Mouse (Mus musculus) liver, embryonic 14.5 days (tissue): ENCODE results near the gene Pcyt2. TPM values are rescaled to one million over a fixed set of nuclear protein-coding genes. Genes with fewer than 3 reads are reported as not detected.
A peak's percentile ranks its signal among the peaks of the same experiment; 100 is the strongest.

Experiments used
- ATAC-seq: fragments of 200-750 bp; cut with Nextera tagmentation; 2 replicates; pipeline ENCODE4 v1.8.0; 2017; ENCODE audit warnings: moderate number of reproducible peaks, mild to moderate bottlenecking, moderate library complexity; ENCODE audit not compliant: insufficient read depth
- DNase-seq, 3 experiments: peaks; one replicate each; pipeline ENCODE4 v3.0.0-alpha.2; 2012 to 2013; ENCODE audit warnings: low read depth in 3 of 3, low spot score in 3 of 3
- H3K27ac ChIP-seq: fragments of 300-500 bp; sonication (generic); 2 replicates; pipeline ENCODE4 v1.5.1; 2014; ENCODE audit warnings: moderate library complexity, mild to moderate bottlenecking, control low read depth, inconsistent platforms
- H3K27me3 ChIP-seq: fragments of 300-500 bp; sonication (generic); 2 replicates; pipeline ENCODE4 v1.6.1; 2014; ENCODE audit warnings: mild to moderate bottlenecking, low read length, moderate library complexity; ENCODE audit not compliant: control insufficient read depth, insufficient read depth
- H3K36me3 ChIP-seq: fragments of 300-500 bp; sonication (generic); replicated peaks from 2 replicates; pipeline ENCODE4 v1.6.1; 2014; ENCODE audit warnings: low read depth; ENCODE audit not compliant: control insufficient read depth, insufficient read depth
- H3K4me1 ChIP-seq, 2 experiments: fragments of 200-500 bp in 1 of 2; fragments of 300-500 bp in 1 of 2; sonication (generic) in 1 of 2; replicated peaks; 2 replicates each; pipeline ENCODE4 v1.6.1; 2012 to 2014; ENCODE audit warnings: antibody characterized with exemption in 1 of 2, inconsistent platforms in 1 of 2, low read length in 1 of 2; ENCODE audit not compliant: control insufficient read depth in 2 of 2, insufficient read depth in 2 of 2
- H3K4me2 ChIP-seq: fragments of 300-500 bp; sonication (generic); 2 replicates; pipeline ENCODE4 v1.6.1; 2014; ENCODE audit warnings: low read depth, mild to moderate bottlenecking, control low read depth, moderate library complexity
- H3K4me3 ChIP-seq, 2 experiments: fragments of 200-500 bp in 1 of 2; fragments of 300-500 bp in 1 of 2; sonication (generic) in 1 of 2; 2 replicates each; pipeline ENCODE4 v1.5.1; 2012 to 2014; ENCODE audit warnings: low read depth in 2 of 2, low read length in 2 of 2, mild to moderate bottlenecking in 2 of 2, control low read depth in 1 of 2, inconsistent platforms in 1 of 2, moderate library complexity in 1 of 2; ENCODE audit not compliant: insufficient read depth in 1 of 2
- H3K9ac ChIP-seq: fragments of 300-500 bp; sonication (generic); replicated peaks from 2 replicates; pipeline ENCODE4 v1.6.1; 2014; ENCODE audit warnings: mild to moderate bottlenecking, control low read depth, moderate library complexity
- H3K9me3 ChIP-seq: fragments of 300-500 bp; sonication (generic); 2 replicates; pipeline ENCODE4 v1.6.1; 2016; ENCODE audit warnings: low read length, mixed read lengths; ENCODE audit not compliant: control insufficient read depth
- CTCF ChIP-seq: IDR thresholded peaks from 2 replicates; pipeline ENCODE4 v1.5.1; 2016; ENCODE audit warnings: antibody characterized with exemption, low read depth, control low read depth
- EP300 ChIP-seq: IDR thresholded peaks from 2 replicates; pipeline ENCODE4 v1.6.1; 2016; ENCODE audit warnings: antibody characterized with exemption, low read depth
- WGBS: fragments of 180-500 bp; shearing (Covaris S2); extraction: QIAGEN DNeasy Blood & Tissue Kit; methylation state at CpG from one replicate; pipeline ENCODE4 v1.1.7; 2014; ENCODE audit not compliant: insufficient replicate concordance; 5-methylcytosine and 5-hydroxymethylcytosine counted together
- polyA plus RNA-seq, 2 experiments: library from polyadenylated mRNA; depleted of rRNA in 1 of 2; stranded (reverse) in 1 of 2; unstranded in 1 of 2; fragments of >200 nt; fragmentation: Nextera tagmentation in 1 of 2; extraction: Ambion mirVana in 1 of 2; gene quantifications; 2 replicates each; pipeline versions ENCODE4 v1.2.1 to v1.2.3; 2012 to 2014

Pcyt2 gene
- polyA plus RNA-seq, 2 experiments = 86.2 to 127 TPM

DNA sequence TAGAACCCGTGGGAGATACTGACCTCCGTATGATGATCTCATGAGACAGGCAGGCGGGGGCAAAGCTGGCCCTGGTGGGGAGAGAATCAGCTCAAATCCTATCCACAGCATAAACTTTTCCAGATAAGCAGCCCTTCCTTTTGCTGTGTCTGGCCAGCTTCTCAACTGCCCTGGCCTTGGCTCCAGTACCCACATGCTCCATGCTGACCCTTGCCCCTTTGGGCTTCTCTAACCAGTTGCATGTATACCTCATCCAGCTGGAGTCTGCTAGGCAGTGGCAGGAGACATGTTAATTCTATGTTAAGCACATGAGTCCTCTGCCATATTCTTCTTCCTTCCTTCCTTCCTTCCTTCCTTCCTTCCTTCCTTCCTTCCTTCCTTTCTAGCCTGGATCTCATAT lies 37.0 kb upstream of the Pcyt2 start:
- Histone ChIP-seq H3K4me1 (no peaks in the 10 kb centered on the region), H3K9ac (no peak overlapping the region), H3K27me3 (peaks cover 26% of the 10 kb centered on the region), H3K9me3 (no peaks in the 10 kb centered on the region), H3K36me3 (no peaks in the 10 kb centered on the region), H3K4me2 (no peak overlapping the region), H3K27ac (no peak overlapping the region), H3K4me3 (no peak overlapping the region)
- ATAC-seq = no peak
- DNase-seq = no peak
- no peak for TF ChIP-seq CTCF
- TF ChIP-seq EP300 = no peak
- 49% methylated on average over 3 of the region's 3 CpGs for WGBS

DNA sequence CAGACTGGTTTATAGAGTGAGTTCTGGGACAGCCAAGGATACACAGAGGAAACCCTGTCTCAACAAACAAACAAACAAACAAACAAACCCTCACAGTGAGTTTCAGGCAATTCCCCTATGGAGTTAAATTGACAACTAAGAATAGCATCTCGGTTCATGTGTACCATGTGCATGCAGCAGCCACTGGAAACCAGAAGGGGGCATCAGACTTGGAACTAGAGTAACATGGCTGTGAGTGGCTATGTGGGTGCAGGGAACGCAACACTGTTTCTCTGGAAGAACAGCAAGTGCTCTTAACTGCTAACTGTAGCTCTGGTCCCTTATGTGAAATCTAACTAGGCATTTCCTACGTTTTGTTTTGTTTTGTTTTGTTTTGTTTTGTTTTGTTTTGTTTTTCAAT lies 34.1 kb upstream of the Pcyt2 start:
- TF ChIP-seq CTCF (peak; percentile 74), EP300 (no peak)
- no peaks in the 10 kb centered on the region for H3K9me3 ChIP-seq
- H3K27ac ChIP-seq = no peak overlapping the region
- no peak overlapping the region for H3K4me3 ChIP-seq
- no peak overlapping the region for H3K4me2 ChIP-seq
- no peaks in the 10 kb centered on the region; a peak in 1 of 4 replicates for H3K4me1 ChIP-seq
- H3K9ac ChIP-seq = no peak overlapping the region
- 56% methylated on average over 3 of the region's 3 CpGs for WGBS
- ATAC-seq = no peak
- no peak for DNase-seq
- H3K27me3 ChIP-seq = peaks cover 6% of the 10 kb centered on the region; the same call in 1 of the 2 replicates
- no peaks in the 10 kb centered on the region for H3K36me3 ChIP-seq

DNA sequence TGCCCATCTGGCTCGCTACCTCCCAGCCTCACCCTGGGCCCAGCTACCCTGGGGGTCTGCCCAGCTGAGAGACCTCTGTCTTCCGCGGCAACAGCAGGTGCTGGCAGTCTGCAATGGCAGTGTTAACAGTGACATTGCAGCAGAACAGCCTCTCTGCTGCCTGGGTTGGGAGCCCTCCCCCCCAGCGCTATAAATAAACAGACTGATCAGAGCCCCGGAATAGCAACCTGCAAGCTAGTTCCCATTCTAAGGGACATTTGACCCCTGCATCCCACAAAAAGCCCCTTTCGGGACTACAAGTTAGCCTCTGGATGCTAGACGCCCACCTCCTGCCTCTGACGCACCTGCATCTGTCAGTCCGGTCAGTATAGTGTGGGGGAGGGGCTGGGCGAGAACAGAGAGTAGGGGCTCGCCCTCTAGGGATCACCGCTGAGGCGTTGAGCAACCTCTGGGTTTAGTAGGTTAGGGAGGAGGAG lies 30.3 kb upstream of the Pcyt2 start, which contains the start of gene Myadml2:
TSS of gene Myadml2 (minus strand) at position 158 of the 476 bp plus-strand sequence.
- Histone ChIP-seq H3K9ac (peak within 1 kb of the TSS; percentile 7), H3K9me3 (no peaks in the 10 kb centered on the region), H3K4me2 (peak within 1 kb of the TSS; percentile 55), H3K36me3 (no peaks in the 10 kb centered on the region), H3K4me1 (peaks cover 4 to 5% of the 10 kb centered on the region in 2 experiments), H3K27ac (no peak within 1 kb of the TSS), H3K4me3 (peak within 1 kb of the TSS; percentile 31 to 32), H3K27me3 (peaks cover 4% of the 10 kb centered on the region)
- DNase-seq (no peak), ATAC-seq (no peak)
- TF ChIP-seq EP300 (no peak), CTCF (0 out of 2 replicates have a peak, but pooled peaks have one; percentile 5)
- WGBS = 6% methylated on average over 13 of the region's 13 CpGs

DNA sequence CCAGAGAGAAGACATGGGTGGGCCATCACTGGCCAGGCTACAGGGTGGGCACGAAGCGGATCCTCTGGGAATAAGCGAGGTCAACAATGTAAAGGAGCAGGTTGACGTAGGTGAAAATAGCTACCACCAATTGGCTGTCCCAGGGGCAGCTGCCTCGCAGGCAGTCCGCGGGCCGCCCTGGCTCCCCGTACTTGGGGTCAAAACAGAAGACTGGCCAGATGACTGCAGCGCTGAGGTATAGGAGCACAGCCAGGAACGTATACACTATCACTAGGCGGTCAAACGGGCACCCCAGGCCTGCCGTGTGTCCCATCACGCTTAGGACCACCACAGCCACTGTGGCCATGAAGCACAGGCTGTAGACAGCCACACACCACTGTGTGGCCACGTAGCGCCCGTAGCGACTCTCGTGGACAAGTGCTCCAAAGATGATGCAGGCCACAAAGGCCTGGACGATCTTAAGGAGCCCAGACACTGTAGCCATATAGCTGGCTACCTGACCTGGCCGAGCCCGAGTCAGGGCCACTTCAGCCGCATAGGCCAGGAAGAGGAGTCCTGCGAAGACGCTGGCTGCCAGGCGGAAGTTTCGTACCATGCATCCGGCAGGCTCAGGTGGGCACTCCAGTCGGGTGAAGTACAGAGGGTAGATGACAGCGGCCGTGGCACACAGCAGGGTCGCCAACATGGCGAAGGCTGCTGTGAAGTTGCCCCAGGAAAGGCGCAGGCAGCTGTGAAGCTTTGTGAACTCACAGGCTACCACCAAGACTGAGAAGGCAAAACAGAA lies 29.5 kb upstream of the Pcyt2 start:
- 76% methylated on average over 35 of the region's 35 CpGs for WGBS
- ATAC-seq (no peak), DNase-seq (no peak)
- Histone ChIP-seq H3K27ac (no peak overlapping the region), H3K27me3 (peaks cover 4% of the 10 kb centered on the region), H3K4me2 (peak overlapping the region; percentile 55; the same call in 1 of the 2 replicates), H3K4me3 (no peak overlapping the region), H3K9me3 (no peaks in the 10 kb centered on the region), H3K36me3 (no peaks in the 10 kb centered on the region), H3K4me1 (peaks cover 7 to 8% of the 10 kb centered on the region in 2 experiments), H3K9ac (no peak overlapping the region)
- TF ChIP-seq CTCF = no peak
- no peak for TF ChIP-seq EP300

DNA sequence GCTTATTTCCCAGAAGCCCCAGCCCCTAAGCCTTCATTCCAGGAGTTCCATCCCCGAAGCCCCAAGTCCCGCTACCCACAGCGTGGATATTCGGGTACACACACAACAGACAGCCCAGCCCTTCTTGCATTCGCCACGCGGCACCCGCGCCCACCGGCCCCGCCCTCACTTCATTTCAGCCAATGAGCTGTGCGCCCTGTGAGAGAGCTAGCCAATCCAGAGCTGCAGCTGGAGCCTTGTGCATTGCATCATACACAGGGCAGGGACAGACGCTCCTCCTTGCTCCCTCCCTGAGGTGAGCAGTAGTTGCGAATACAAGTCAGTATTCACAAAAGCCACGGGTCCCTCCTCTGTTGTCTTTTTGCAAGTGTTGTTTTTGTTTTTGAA lies 25.9 kb upstream of the Pcyt2 start, which contains the start of gene Pycr1:
TSS of gene Pycr1 (minus strand) at position 169 of the 387 bp plus-strand sequence.
- Histone ChIP-seq H3K9ac (peak within 1 kb of the TSS; percentile 58), H3K9me3 (no peaks in the 10 kb centered on the region), H3K36me3 (no peaks in the 10 kb centered on the region), H3K4me2 (peak within 1 kb of the TSS; percentile 97), H3K4me1 (peaks cover 7 to 8% of the 10 kb centered on the region in 2 experiments), H3K4me3 (peak within 1 kb of the TSS; percentile 60 to 66), H3K27me3 (peaks cover 4% of the 10 kb centered on the region), H3K27ac (no peak within 1 kb of the TSS)
- ATAC-seq = peak; percentile 99
- under 1% methylated on average over 15 of the region's 15 CpGs for WGBS
- no peak for TF ChIP-seq CTCF
- no peak for TF ChIP-seq EP300
- peak; percentile 85 to 90 (median 86) for DNase-seq
